Mouse (Mus musculus): ENCODE results near the gene Mki67. TPM values are rescaled to one million over a fixed set of nuclear protein-coding genes. Genes with fewer than 3 reads are reported as not detected.
A peak's percentile ranks its signal among the peaks of the same experiment; 100 is the strongest.

Mki67 gene
- polyA plus RNA-seq, 1 experiment from 2014 or later: 3.7 TPM

- H3K4me2 ChIP-seq (ENCODE audit: low read depth, low read length): no peak overlapping the region
- no peaks in the 10 kb centered on the region for H3K36me3 ChIP-seq (ENCODE audit: control insufficient read depth, insufficient read depth, low read length)
- ATAC-seq (ENCODE audit: low read depth): no peak
- no peak overlapping the region for H3K27ac ChIP-seq (ENCODE audit: low read depth, low read length)
- no peaks in the 10 kb centered on the region for H3K4me1 ChIP-seq (ENCODE audit: control insufficient read depth, insufficient read depth, low read length)
- no peaks in the 10 kb centered on the region for H3K27me3 ChIP-seq (ENCODE audit: control insufficient read depth, insufficient read depth, low read length)
- H3K9me3 ChIP-seq (ENCODE audit: control insufficient read depth, low read length): no peaks in the 10 kb centered on the region
- 44% methylated on average over 2 of the region's 2 CpGs for WGBS
- no peak overlapping the region for H3K4me3 ChIP-seq (ENCODE audit: low read depth, low read length)
- no peak overlapping the region for H3K9ac ChIP-seq (replicated peaks; ENCODE audit: low read depth, low read length)
These were observed 28.9 kb upstream of the Mki67 start for GRCm38 (mm10) chr7:135745091-135745490.

GRCm38 (mm10) chr7:135740453-135740852, 24.3 kb upstream of the Mki67 start:
- Histone ChIP-seq H3K4me1 (ENCODE audit: control insufficient read depth, insufficient read depth, low read length) (no peaks in the 10 kb centered on the region), H3K27me3 (ENCODE audit: control insufficient read depth, insufficient read depth, low read length) (no peaks in the 10 kb centered on the region), H3K9me3 (ENCODE audit: control insufficient read depth, low read length) (no peaks in the 10 kb centered on the region), H3K9ac (replicated peaks; ENCODE audit: low read depth, low read length) (no peak overlapping the region), H3K4me2 (ENCODE audit: low read depth, low read length) (no peak overlapping the region), H3K4me3 (ENCODE audit: low read depth, low read length) (no peak overlapping the region), H3K27ac (ENCODE audit: low read depth, low read length) (no peak overlapping the region), H3K36me3 (ENCODE audit: control insufficient read depth, insufficient read depth, low read length) (no peaks in the 10 kb centered on the region)
- 79% methylated on average over 3 of the region's 3 CpGs for WGBS
- ATAC-seq (ENCODE audit: low read depth): no peak

- Histone ChIP-seq H3K4me3 (ENCODE audit: low read depth, low read length) (no peak overlapping the region), H3K4me1 (ENCODE audit: control insufficient read depth, insufficient read depth, low read length) (no peaks in the 10 kb centered on the region), H3K27ac (ENCODE audit: low read depth, low read length) (no peak overlapping the region), H3K9me3 (ENCODE audit: control insufficient read depth, low read length) (no peaks in the 10 kb centered on the region), H3K27me3 (ENCODE audit: control insufficient read depth, insufficient read depth, low read length) (no peaks in the 10 kb centered on the region), H3K9ac (replicated peaks; ENCODE audit: low read depth, low read length) (no peak overlapping the region), H3K4me2 (ENCODE audit: low read depth, low read length) (no peak overlapping the region), H3K36me3 (ENCODE audit: control insufficient read depth, insufficient read depth, low read length) (no peaks in the 10 kb centered on the region)
- peak; percentile 47 for ATAC-seq (ENCODE audit: low read depth)
- WGBS: 51% methylated on average over 3 of the region's 3 CpGs
These were observed 20.4 kb upstream of the Mki67 start for GRCm38 (mm10) chr7:135736581-135736886.

- peak overlapping the region; percentile 23; the same call in 1 of the 2 replicates for H3K4me2 ChIP-seq (ENCODE audit: low read depth, low read length)
- H3K4me1 ChIP-seq (ENCODE audit: control insufficient read depth, insufficient read depth, low read length): no peaks in the 10 kb centered on the region
- peak; percentile 93 for ATAC-seq (ENCODE audit: low read depth)
- no peaks in the 10 kb centered on the region for H3K36me3 ChIP-seq (ENCODE audit: control insufficient read depth, insufficient read depth, low read length)
- H3K27ac ChIP-seq (ENCODE audit: low read depth, low read length): no peak overlapping the region
- 23% methylated on average over 31 of the region's 31 CpGs for WGBS
- no peaks in the 10 kb centered on the region for H3K27me3 ChIP-seq (ENCODE audit: control insufficient read depth, insufficient read depth, low read length)
- no peak overlapping the region for H3K4me3 ChIP-seq (ENCODE audit: low read depth, low read length)
- no peak overlapping the region for H3K9ac ChIP-seq (replicated peaks; ENCODE audit: low read depth, low read length)
- no peaks in the 10 kb centered on the region for H3K9me3 ChIP-seq (ENCODE audit: control insufficient read depth, low read length)
These were observed 19.8 kb upstream of the Mki67 start for GRCm38 (mm10) chr7:135735691-135736580.

DNA sequence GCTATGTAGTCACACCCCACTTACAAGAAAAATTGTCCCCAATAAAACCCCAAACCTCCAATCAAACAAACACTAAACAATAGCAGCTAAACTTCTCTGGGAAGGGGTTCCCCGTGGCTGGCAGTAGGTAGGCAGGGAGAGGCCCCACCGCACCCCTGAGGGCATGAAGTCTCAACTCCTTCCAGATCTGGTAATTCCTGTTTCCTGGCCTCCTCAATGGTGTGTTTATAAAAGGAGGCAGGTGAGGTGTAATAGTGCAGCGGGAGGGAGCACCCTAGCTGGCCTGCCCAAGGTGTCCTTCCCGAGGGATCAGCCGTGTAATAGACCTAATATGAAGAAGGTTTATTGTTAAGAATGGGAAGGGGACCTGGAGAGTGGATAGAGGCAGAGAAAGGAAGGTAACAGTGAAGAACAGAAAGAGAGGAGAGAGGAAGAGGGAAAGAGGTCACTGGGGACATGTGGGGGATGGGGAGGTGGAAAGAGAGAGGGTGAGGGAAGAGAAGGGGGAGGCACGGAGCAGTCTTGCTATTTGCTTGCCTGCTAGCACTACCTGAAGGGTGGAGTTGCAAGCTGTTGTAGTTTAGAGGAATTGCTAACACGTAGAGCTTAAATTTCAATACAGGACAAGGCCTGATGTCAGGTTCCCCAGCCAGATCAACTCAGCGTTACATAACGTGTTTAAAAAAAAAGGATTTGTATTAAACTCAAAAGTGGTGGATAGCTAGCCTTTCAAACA, 18.9 kb upstream of the Mki67 start:
- Histone ChIP-seq H3K4me2 (ENCODE audit: low read depth, low read length) (no peak overlapping the region), H3K4me1 (ENCODE audit: control insufficient read depth, insufficient read depth, low read length) (no peaks in the 10 kb centered on the region)
- ATAC-seq (ENCODE audit: low read depth): no peak

GRCm38 (mm10) chr7:135734379-135734778, 18.2 kb upstream of the Mki67 start:
- Histone ChIP-seq H3K27ac (ENCODE audit: low read depth, low read length) (no peak overlapping the region), H3K9me3 (ENCODE audit: control insufficient read depth, low read length) (no peaks in the 10 kb centered on the region), H3K9ac (replicated peaks; ENCODE audit: low read depth, low read length) (no peak overlapping the region), H3K4me1 (ENCODE audit: control insufficient read depth, insufficient read depth, low read length) (no peaks in the 10 kb centered on the region), H3K4me2 (ENCODE audit: low read depth, low read length) (no peak overlapping the region), H3K4me3 (ENCODE audit: low read depth, low read length) (no peak overlapping the region), H3K27me3 (ENCODE audit: control insufficient read depth, insufficient read depth, low read length) (no peaks in the 10 kb centered on the region), H3K36me3 (ENCODE audit: control insufficient read depth, insufficient read depth, low read length) (no peaks in the 10 kb centered on the region)
- WGBS: 92% methylated on average over 5 of the region's 5 CpGs
- no peak for ATAC-seq (ENCODE audit: low read depth)

More for the DNA sequence above, 18.9 kb upstream of the Mki67 start:
- no peak overlapping the region for H3K9ac ChIP-seq (replicated peaks; ENCODE audit: low read depth, low read length)
- H3K36me3 ChIP-seq (ENCODE audit: control insufficient read depth, insufficient read depth, low read length): no peaks in the 10 kb centered on the region
- H3K27ac ChIP-seq (ENCODE audit: low read depth, low read length): no peak overlapping the region
- 88% methylated on average over 9 of the region's 9 CpGs for WGBS
- no peak overlapping the region for H3K4me3 ChIP-seq (ENCODE audit: low read depth, low read length)
- H3K27me3 ChIP-seq (ENCODE audit: control insufficient read depth, insufficient read depth, low read length): no peaks in the 10 kb centered on the region
- H3K9me3 ChIP-seq (ENCODE audit: control insufficient read depth, low read length): no peaks in the 10 kb centered on the region

GRCm38 (mm10) chr7:135728038-135728437, 11.9 kb upstream of the Mki67 start:
- no peak overlapping the region for H3K4me2 ChIP-seq (ENCODE audit: low read depth, low read length)
- H3K4me3 ChIP-seq (ENCODE audit: low read depth, low read length): no peak overlapping the region
- H3K27ac ChIP-seq (ENCODE audit: low read depth, low read length): no peak overlapping the region
- H3K9ac ChIP-seq (replicated peaks; ENCODE audit: low read depth, low read length): no peak overlapping the region
- no peaks in the 10 kb centered on the region for H3K9me3 ChIP-seq (ENCODE audit: control insufficient read depth, low read length)
- ATAC-seq (ENCODE audit: low read depth): no peak
- H3K4me1 ChIP-seq (ENCODE audit: control insufficient read depth, insufficient read depth, low read length): no peaks in the 10 kb centered on the region
- no peaks in the 10 kb centered on the region for H3K27me3 ChIP-seq (ENCODE audit: control insufficient read depth, insufficient read depth, low read length)
- 94% methylated on average over 12 of the region's 12 CpGs for WGBS
- H3K36me3 ChIP-seq (ENCODE audit: control insufficient read depth, insufficient read depth, low read length): no peaks in the 10 kb centered on the region

GRCm38 (mm10) chr7:135726707-135727106, 10.5 kb upstream of the Mki67 start:
- no peak overlapping the region for H3K4me3 ChIP-seq (ENCODE audit: low read depth, low read length)
- H3K4me2 ChIP-seq (ENCODE audit: low read depth, low read length): no peak overlapping the region
- H3K9ac ChIP-seq (replicated peaks; ENCODE audit: low read depth, low read length): no peak overlapping the region
- ATAC-seq (ENCODE audit: low read depth): no peak
- H3K4me1 ChIP-seq (ENCODE audit: control insufficient read depth, insufficient read depth, low read length): no peaks in the 10 kb centered on the region
- no peak overlapping the region for H3K27ac ChIP-seq (ENCODE audit: low read depth, low read length)
- H3K27me3 ChIP-seq (ENCODE audit: control insufficient read depth, insufficient read depth, low read length): no peaks in the 10 kb centered on the region
- no peaks in the 10 kb centered on the region for H3K36me3 ChIP-seq (ENCODE audit: control insufficient read depth, insufficient read depth, low read length)
- 77% methylated on average over 1 of the region's 1 CpGs for WGBS
- no peaks in the 10 kb centered on the region for H3K9me3 ChIP-seq (ENCODE audit: control insufficient read depth, low read length)

GRCm38 (mm10) chr7:135723672-135724341, 7.6 kb upstream of the Mki67 start:
- no peak overlapping the region for H3K4me2 ChIP-seq (ENCODE audit: low read depth, low read length)
- no peaks in the 10 kb centered on the region for H3K27me3 ChIP-seq (ENCODE audit: control insufficient read depth, insufficient read depth, low read length)
- H3K4me3 ChIP-seq (ENCODE audit: low read depth, low read length): no peak overlapping the region
- 76% methylated on average over 6 of the region's 6 CpGs for WGBS
- no peak overlapping the region for H3K9ac ChIP-seq (replicated peaks; ENCODE audit: low read depth, low read length)
- no peak overlapping the region for H3K27ac ChIP-seq (ENCODE audit: low read depth, low read length)
- no peak for ATAC-seq (ENCODE audit: low read depth)
- H3K36me3 ChIP-seq (ENCODE audit: control insufficient read depth, insufficient read depth, low read length): no peaks in the 10 kb centered on the region
- no peaks in the 10 kb centered on the region for H3K4me1 ChIP-seq (ENCODE audit: control insufficient read depth, insufficient read depth, low read length)
- H3K9me3 ChIP-seq (ENCODE audit: control insufficient read depth, low read length): no peaks in the 10 kb centered on the region

Data from neural tube, embryonic 14.5 days (tissue).